Mouse (Mus musculus) heart, postnatal 4 days (tissue): ENCODE measurements around the gene Fopnl. TPM values are rescaled to one million over a fixed set of nuclear protein-coding genes. Genes with fewer than 3 reads are reported as not detected.

Experiments used
- DNase-seq: peaks from one replicate; pipeline ENCODE4 v3.0.0; 2021
- total RNA-seq, 2 experiments: library from RNA; stranded (reverse); gene quantifications; 2 replicates each; pipeline ENCODE4 v1.2.3; 2021

The Fopnl gene
- total RNA-seq, 2 experiments from 2014 or later, result 55.9 to 56.0 TPM

- no peak for DNase-seq
These were observed 10.8 kb downstream of the Fopnl start for GRCm38 (mm10) chr16:14306451-14306850.

- DNase-seq, result no peak
These were observed 12.4 kb downstream of the Fopnl start for GRCm38 (mm10) chr16:14304791-14305190.

GRCm38 (mm10) chr16:14303676-14304075 is 13.5 kb downstream of the Fopnl start:
- no peak for DNase-seq

- DNase-seq, result no peak
These were observed 14.1 kb downstream of the Fopnl start for GRCm38 (mm10) chr16:14303148-14303547.

GRCm38 (mm10) chr16:14298461-14298860 is 18.7 kb downstream of the Fopnl start:
- DNase-seq, result no peak

- DNase-seq, result no peak
These were observed 19.5 kb downstream of the Fopnl start for GRCm38 (mm10) chr16:14297746-14298145.

- DNase-seq, result no peak
These were observed 20.1 kb downstream of the Fopnl start for GRCm38 (mm10) chr16:14297137-14297536.

- DNase-seq, result no peak
These were observed 20.6 kb downstream of the Fopnl start for GRCm38 (mm10) chr16:14296544-14297124.

GRCm38 (mm10) chr16:14295291-14295690 is 21.9 kb downstream of the Fopnl start:
- no peak for DNase-seq

- DNase-seq, result peak; percentile 21
These were observed 24.7 kb downstream of the Fopnl start for GRCm38 (mm10) chr16:14292205-14293199.

GRCm38 (mm10) chr16:14291223-14291622 is 26.0 kb downstream of the Fopnl start, which contains the start of gene Myh11:
Gene Myh11, minus strand, starts transcription at chr16:14291372.
- peak; percentile 90 for DNase-seq

- DNase-seq, result no peak
These were observed 44.7 kb downstream of the Fopnl start for GRCm38 (mm10) chr16:14272374-14272965.

- DNase-seq, result peak; percentile 22
These were observed 51.8 kb downstream of the Fopnl start for GRCm38 (mm10) chr16:14265203-14265920.

- DNase-seq, result no peak
These were observed 52.7 kb downstream of the Fopnl start for GRCm38 (mm10) chr16:14264504-14264903.

GRCm38 (mm10) chr16:14263241-14263640 is 54.0 kb downstream of the Fopnl start:
- no peak for DNase-seq

GRCm38 (mm10) chr16:14262410-14262809 is 54.8 kb downstream of the Fopnl start:
- no peak for DNase-seq

- DNase-seq, result peak; percentile 27
These were observed 58.3 kb downstream of the Fopnl start for GRCm38 (mm10) chr16:14258856-14259255.

GRCm38 (mm10) chr16:14253586-14253985 is 63.6 kb downstream of the Fopnl start:
- peak; percentile 16 for DNase-seq

GRCm38 (mm10) chr16:14252877-14253276 is 64.3 kb downstream of the Fopnl start:
- no peak for DNase-seq

GRCm38 (mm10) chr16:14249913-14250312 is 67.3 kb downstream of the Fopnl start:
- DNase-seq, result no peak
